Mouse (Mus musculus) ovary, postnatal 10 days (tissue): ENCODE measurements at regions not wholly inside any gene's neighbourhood (a gene's known extent, or its start where the extent isn't known, plus 50 kb on each side); places are given as distances from the start of the nearest gene placed in this dataset.

Experiments used
- DNase-seq: peaks from one replicate; pipeline ENCODE4 v3.0.0; 2022; ENCODE audit warnings: low spot score

- no peak for DNase-seq
These were observed 348.2 kb downstream of the Hlx start for GRCm38 (mm10) chr1:184384088-184384823.

- DNase-seq: no peak
These were observed 344.6 kb upstream of the 1700056E22Rik start for GRCm38 (mm10) chr1:184378665-184379064.

GRCm38 (mm10) chr1:184365026-184365425 lies 330.9 kb upstream of the 1700056E22Rik start:
- no peak for DNase-seq

- no peak for DNase-seq
These were observed 324.1 kb upstream of the 1700056E22Rik start for GRCm38 (mm10) chr1:184358226-184358568.

- DNase-seq: no peak
These were observed 323.5 kb upstream of the 1700056E22Rik start for GRCm38 (mm10) chr1:184357474-184358225.

GRCm38 (mm10) chr1:184353832-184354449 lies 319.8 kb upstream of the 1700056E22Rik start:
- no peak for DNase-seq

- no peak for DNase-seq
These were observed 317.7 kb upstream of the 1700056E22Rik start for GRCm38 (mm10) chr1:184351760-184352159.

- DNase-seq: no peak
These were observed 310.7 kb upstream of the 1700056E22Rik start for GRCm38 (mm10) chr1:184344829-184345228.

GRCm38 (mm10) chr1:184335952-184336351 lies 301.9 kb upstream of the 1700056E22Rik start:
- no peak for DNase-seq

- no peak for DNase-seq
These were observed 301.2 kb upstream of the 1700056E22Rik start for GRCm38 (mm10) chr1:184335281-184335680.

GRCm38 (mm10) chr1:184334818-184335217 lies 300.7 kb upstream of the 1700056E22Rik start:
- DNase-seq: no peak

GRCm38 (mm10) chr1:184333086-184333485 lies 299.0 kb upstream of the 1700056E22Rik start:
- no peak for DNase-seq

GRCm38 (mm10) chr1:184330516-184331350 lies 296.6 kb upstream of the 1700056E22Rik start:
- no peak for DNase-seq

- DNase-seq: no peak
These were observed 292.1 kb upstream of the 1700056E22Rik start for GRCm38 (mm10) chr1:184326191-184326590.

- DNase-seq: no peak
These were observed 290.1 kb upstream of the 1700056E22Rik start for GRCm38 (mm10) chr1:184324234-184324633.

- DNase-seq: no peak
These were observed 286.5 kb upstream of the 1700056E22Rik start for GRCm38 (mm10) chr1:184320521-184321177.

GRCm38 (mm10) chr1:184310185-184310815 lies 276.2 kb upstream of the 1700056E22Rik start:
- DNase-seq: no peak

- no peak for DNase-seq
These were observed 270.7 kb upstream of the 1700056E22Rik start for GRCm38 (mm10) chr1:184304813-184305212.

GRCm38 (mm10) chr1:184304204-184304603 lies 270.1 kb upstream of the 1700056E22Rik start:
- DNase-seq: no peak

- no peak for DNase-seq
These were observed 264.6 kb upstream of the 1700056E22Rik start for GRCm38 (mm10) chr1:184298701-184299100.
